Mouse (Mus musculus): Measurements from ENCODE around the gene Grcc10. TPM values are rescaled to one million over a fixed set of nuclear protein-coding genes. Genes with fewer than 3 reads are reported as not detected.
A peak's percentile ranks its signal among the peaks of the same experiment; 100 is the strongest.

Grcc10 gene
- polyA plus RNA-seq, 1 experiment from 2014 or later: 676 TPM

DNA sequence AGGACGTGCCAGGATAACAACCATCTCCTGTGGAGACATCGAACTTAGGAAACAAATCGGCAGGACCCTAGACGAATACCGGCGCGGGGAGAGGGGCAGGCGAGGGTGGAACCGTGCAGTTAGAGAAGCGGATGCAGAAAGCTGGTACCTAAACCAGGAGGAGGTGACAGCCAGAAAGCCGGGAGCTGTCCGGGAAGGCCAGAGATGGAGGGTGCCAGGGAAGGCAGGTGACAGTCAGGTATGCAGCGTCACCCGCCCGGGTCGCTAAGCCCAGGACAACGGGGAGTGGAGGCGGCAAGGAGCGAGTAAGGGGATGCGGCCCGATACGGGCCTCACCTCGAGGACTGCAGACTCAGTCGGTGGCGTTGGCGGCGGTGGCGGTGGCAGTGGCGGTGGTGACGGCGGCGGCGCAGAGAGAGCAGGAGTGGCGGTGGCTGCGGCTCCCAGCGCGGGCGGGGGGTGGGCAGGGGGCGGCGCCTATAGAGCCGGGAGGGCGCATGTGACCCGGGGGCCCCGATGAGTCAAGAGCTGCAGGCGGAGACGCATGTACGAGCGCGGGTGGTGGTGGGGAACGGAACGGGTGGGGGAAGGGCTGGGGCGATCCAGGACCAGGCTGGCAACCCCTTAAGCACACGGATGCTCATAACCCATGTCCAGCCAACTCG is 28.1 kb upstream of the Grcc10 start, which contains the start of gene Eno2:
Gene Eno2, minus strand, starts transcription at position 573 of the 665 bp plus-strand sequence.
- Histone ChIP-seq H3K9ac (replicated peaks) (peak within 1 kb of the TSS; percentile 66), H3K4me2 (replicated peaks) (peak within 1 kb of the TSS; percentile 90), H3K36me3 (no peaks in the 10 kb centered on the region), H3K27me3 (no peaks in the 10 kb centered on the region), H3K4me3 (peak within 1 kb of the TSS; percentile 61), H3K9me3 (no peaks in the 10 kb centered on the region), H3K4me1 (peaks cover 20% of the 10 kb centered on the region), H3K27ac (replicated peaks) (peak within 1 kb of the TSS; percentile 50)
- WGBS: under 1% methylated on average over 53 of the region's 54 CpGs
- peak; percentile 85 for ATAC-seq (replicated peaks)

DNA sequence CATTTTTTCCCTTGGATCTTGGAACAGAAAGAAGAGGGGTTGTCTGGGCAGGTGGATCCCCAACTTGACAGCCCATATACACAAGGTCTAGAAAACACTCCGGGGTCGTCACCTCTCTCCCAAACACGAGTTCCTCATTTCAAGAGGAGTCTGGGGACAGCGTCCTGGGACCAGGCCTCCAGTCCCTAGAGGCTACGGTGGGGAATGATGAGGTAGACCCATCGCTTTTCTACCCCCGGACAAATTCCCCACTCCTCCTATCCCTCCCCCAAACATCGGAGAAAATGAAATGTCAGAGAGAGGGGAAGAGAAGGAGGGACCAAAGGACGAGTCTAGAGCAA is 27.5 kb upstream of the Grcc10 start:
- Histone ChIP-seq H3K36me3 (no peaks in the 10 kb centered on the region), H3K9me3 (no peaks in the 10 kb centered on the region), H3K4me2 (replicated peaks) (peak overlapping the region; percentile 90), H3K4me1 (peaks cover 20% of the 10 kb centered on the region), H3K27ac (replicated peaks) (peak overlapping the region; percentile 50; the same call in 1 of the 2 replicates), H3K4me3 (peak overlapping the region; percentile 61), H3K9ac (replicated peaks) (peak overlapping the region; percentile 66), H3K27me3 (no peaks in the 10 kb centered on the region)
- ATAC-seq (replicated peaks): no peak; the same call in 1 of the 2 replicates
- WGBS: 7% methylated on average over 9 of the region's 9 CpGs

DNA sequence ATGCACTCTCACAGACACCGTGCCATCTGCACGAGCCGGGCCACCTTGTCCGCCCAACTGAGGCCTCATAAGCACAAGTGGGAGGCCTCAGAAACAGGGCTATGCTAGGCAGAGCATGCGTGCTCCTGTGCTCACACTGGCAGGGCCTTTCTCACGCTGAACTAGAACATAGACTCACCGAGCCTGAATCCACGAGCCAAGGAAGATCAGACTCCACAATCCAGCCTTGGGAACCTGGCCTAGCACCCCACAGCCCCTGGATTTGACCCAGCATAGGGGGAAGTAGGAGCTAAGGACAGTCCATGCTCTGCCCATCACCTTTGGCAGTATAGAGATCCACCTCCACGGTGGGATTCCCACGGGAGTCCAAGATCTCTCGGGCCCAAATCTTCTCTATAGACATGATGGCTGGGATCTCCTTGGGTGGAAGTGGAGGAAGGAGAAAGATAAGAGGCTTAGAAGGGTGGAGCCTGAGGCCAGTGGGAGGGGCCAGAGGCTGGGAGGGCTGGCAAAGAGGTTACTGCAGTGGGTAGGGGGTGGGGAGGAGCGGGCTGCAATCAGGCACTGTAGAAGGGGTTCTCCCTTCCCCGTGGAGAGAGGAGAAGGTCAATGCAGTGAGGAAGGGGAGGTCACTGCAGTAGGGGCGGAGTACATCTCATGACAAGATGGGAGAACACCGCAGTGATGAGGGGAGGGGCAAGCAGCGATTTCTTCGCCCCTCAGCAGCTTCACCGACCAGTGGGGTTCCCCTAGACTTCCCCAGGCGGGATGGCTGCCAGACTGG is 26.9 kb upstream of the Grcc10 start:
- ATAC-seq (replicated peaks): 0 out of 2 replicates have a peak, but pooled peaks have one; percentile 7
- Histone ChIP-seq H3K9me3 (no peaks in the 10 kb centered on the region), H3K4me2 (replicated peaks) (peak overlapping the region; percentile 90), H3K36me3 (no peaks in the 10 kb centered on the region), H3K27ac (replicated peaks) (no peak overlapping the region), H3K4me3 (peak overlapping the region; percentile 61), H3K27me3 (no peaks in the 10 kb centered on the region), H3K9ac (replicated peaks) (no peak overlapping the region), H3K4me1 (peaks cover 20% of the 10 kb centered on the region)
- WGBS: 22% methylated on average over 19 of the region's 19 CpGs

DNA sequence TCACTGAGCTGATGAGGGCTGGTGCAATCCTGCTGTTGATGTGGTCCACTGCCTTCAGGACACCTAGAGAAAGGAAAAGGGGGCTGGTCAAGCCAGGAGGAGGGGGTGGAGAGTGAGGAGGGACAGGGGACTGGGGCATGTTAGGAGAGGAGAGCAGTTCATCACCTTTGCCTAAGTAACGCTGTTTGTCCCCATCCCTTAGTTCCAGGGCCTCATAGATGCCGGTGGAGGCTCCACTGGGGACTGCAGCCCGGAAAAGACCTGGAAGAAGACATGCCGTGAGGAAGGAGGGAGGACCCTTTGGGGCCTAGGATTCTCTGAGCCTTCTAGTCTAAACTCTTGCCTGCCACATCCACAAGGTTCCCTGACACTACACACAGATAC is 26.4 kb upstream of the Grcc10 start:
- no peaks in the 10 kb centered on the region for H3K27me3 ChIP-seq
- H3K27ac ChIP-seq (replicated peaks): no peak overlapping the region
- no peak overlapping the region for H3K4me3 ChIP-seq
- ATAC-seq (replicated peaks): no peak
- 30% methylated on average over 4 of the region's 4 CpGs for WGBS
- peaks cover 20% of the 10 kb centered on the region for H3K4me1 ChIP-seq
- no peak overlapping the region for H3K9ac ChIP-seq (replicated peaks)
- H3K9me3 ChIP-seq: no peaks in the 10 kb centered on the region
- H3K4me2 ChIP-seq (replicated peaks): peak overlapping the region; percentile 90; the same call in 1 of the 2 replicates
- no peaks in the 10 kb centered on the region for H3K36me3 ChIP-seq

- ATAC-seq (replicated peaks): no peak
- H3K27ac ChIP-seq (replicated peaks): no peak overlapping the region
- H3K36me3 ChIP-seq: no peaks in the 10 kb centered on the region
- H3K4me2 ChIP-seq (replicated peaks): no peak overlapping the region
- WGBS: 90% methylated on average over 7 of the region's 7 CpGs
- no peak overlapping the region for H3K9ac ChIP-seq (replicated peaks)
- no peaks in the 10 kb centered on the region for H3K27me3 ChIP-seq
- H3K4me1 ChIP-seq: peaks cover 20% of the 10 kb centered on the region
- no peak overlapping the region for H3K4me3 ChIP-seq
- no peaks in the 10 kb centered on the region for H3K9me3 ChIP-seq
Measured at GRCm38 (mm10) chr6:124765951-124766350, 24.8 kb upstream of the Grcc10 start.

DNA sequence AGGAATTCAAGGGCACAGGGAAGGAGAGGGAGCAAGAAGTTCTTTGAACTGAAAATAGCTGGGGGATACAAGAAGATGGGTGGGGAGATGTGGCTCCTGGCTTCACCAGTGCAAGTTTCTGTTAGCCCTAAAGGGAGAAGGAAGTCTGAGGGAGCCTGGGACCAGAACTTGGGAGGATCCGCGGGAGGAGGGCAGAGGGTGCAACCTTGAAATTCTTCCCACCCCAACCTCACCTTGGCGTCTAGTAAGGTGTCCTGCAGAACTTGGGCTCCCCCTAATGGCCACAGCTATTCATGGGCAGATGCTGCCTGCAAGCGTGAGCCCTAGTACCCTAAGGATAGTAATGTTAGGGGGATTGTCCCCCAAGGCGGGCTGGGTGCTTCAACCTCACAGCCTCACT is 18.1 kb upstream of the Grcc10 start:
- Histone ChIP-seq H3K9ac (replicated peaks) (no peak overlapping the region), H3K36me3 (no peaks in the 10 kb centered on the region), H3K4me2 (replicated peaks) (no peak overlapping the region), H3K4me3 (no peak overlapping the region), H3K9me3 (no peaks in the 10 kb centered on the region), H3K4me1 (peaks cover 36% of the 10 kb centered on the region), H3K27me3 (no peaks in the 10 kb centered on the region), H3K27ac (replicated peaks) (peak overlapping the region; percentile 96)
- no peak for ATAC-seq (replicated peaks)
- WGBS: 0% methylated on average over 5 of the region's 5 CpGs

- no peaks in the 10 kb centered on the region for H3K9me3 ChIP-seq
- no peaks in the 10 kb centered on the region for H3K27me3 ChIP-seq
- H3K4me3 ChIP-seq: no peak overlapping the region
- H3K36me3 ChIP-seq: no peaks in the 10 kb centered on the region
- ATAC-seq (replicated peaks): no peak
- peak overlapping the region; percentile 96 for H3K27ac ChIP-seq (replicated peaks)
- 33% methylated on average over 2 of the region's 2 CpGs for WGBS
- no peak overlapping the region for H3K9ac ChIP-seq (replicated peaks)
- peaks cover 40% of the 10 kb centered on the region for H3K4me1 ChIP-seq
- no peak overlapping the region for H3K4me2 ChIP-seq (replicated peaks)
Measured at GRCm38 (mm10) chr6:124758849-124759232, 17.7 kb upstream of the Grcc10 start.

DNA sequence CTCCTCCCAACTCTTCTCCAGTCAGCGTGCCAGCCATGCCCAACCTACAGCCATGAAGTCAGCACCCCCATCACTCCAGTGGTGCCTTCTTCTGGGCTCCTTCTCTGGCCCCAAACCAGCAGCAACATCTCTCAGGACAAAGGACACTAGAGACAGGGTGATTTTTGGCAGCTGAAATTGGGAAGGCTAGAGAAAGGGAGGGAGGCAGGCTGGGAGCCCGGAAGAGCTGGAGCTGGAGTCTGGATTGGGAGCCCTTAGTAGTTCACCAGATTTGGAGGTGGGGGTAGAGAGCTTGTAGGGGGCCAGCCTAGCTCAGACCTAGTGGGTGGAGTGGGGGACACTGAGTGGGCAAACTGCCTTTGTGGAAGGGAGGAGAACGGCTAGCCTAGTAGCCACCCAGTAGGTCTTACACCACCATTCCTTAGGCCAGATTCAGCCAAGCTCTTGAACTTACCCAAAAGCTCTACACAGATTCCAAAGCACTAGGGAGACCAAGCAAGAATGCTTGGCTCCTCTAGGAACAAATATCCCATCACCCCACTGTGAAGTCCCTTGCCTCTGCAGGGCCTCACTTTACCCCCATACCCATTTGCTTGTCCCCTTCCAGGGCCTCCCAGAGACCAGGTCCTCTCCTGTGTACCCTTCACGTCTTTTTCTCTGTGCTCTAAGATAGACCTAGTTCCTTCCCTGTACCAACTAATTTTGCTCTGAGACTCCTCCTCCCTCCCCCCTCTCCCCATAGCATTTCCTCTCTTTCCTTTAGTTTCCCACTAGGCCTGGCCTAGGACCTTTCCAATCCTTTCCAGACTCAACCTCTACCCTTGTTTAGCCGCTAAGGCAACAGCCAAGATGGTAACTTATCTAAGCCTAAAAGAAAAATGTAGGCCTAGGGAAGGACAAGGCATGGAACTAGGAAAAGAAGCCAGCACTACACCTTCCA is 17.0 kb upstream of the Grcc10 start:
- Histone ChIP-seq H3K27ac (replicated peaks) (peak overlapping the region; percentile 96), H3K9me3 (no peaks in the 10 kb centered on the region), H3K4me3 (peak overlapping the region; percentile 65), H3K36me3 (no peaks in the 10 kb centered on the region), H3K9ac (replicated peaks) (peak overlapping the region; percentile 88), H3K27me3 (no peaks in the 10 kb centered on the region), H3K4me2 (replicated peaks) (peak overlapping the region; percentile 68), H3K4me1 (peaks cover 47% of the 10 kb centered on the region)
- ATAC-seq (replicated peaks): peak; percentile 15
- WGBS: 32% methylated on average over 5 of the region's 5 CpGs

DNA sequence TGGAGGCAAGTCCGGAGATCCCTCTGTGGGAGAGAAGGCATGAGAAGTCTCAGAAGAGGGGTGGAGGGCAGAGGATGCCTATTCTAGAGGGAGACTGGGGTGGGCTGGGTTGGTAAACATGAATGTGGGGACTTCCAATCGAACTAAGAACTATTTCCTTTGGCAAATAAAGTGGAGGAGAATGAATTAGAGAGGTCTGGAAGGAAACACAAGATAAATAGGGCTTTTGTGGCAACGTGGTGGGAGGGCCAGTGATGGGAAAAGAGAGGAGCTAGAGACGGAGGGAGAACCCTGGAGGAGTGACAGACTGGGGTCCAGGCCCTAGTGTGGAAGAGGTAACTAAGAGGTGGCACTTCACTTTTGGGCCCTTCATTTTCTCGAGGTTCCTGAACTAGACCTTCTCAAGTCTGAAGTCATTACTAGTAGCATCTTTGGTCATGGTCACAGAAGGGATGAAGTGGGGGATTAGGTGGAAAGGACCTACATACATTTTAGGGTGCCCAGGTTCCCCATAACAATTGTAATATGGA is 16.2 kb upstream of the Grcc10 start:
- ATAC-seq (replicated peaks): no peak
- H3K4me3 ChIP-seq: peak overlapping the region; percentile 65
- peaks cover 47% of the 10 kb centered on the region for H3K4me1 ChIP-seq
- H3K27ac ChIP-seq (replicated peaks): peak overlapping the region; percentile 96
- H3K9ac ChIP-seq (replicated peaks): peak overlapping the region; percentile 88
- no peaks in the 10 kb centered on the region for H3K27me3 ChIP-seq
- peak overlapping the region; percentile 68 for H3K4me2 ChIP-seq (replicated peaks)
- H3K36me3 ChIP-seq: no peaks in the 10 kb centered on the region
- no peaks in the 10 kb centered on the region for H3K9me3 ChIP-seq
- WGBS: under 1% methylated on average over 5 of the region's 5 CpGs

DNA sequence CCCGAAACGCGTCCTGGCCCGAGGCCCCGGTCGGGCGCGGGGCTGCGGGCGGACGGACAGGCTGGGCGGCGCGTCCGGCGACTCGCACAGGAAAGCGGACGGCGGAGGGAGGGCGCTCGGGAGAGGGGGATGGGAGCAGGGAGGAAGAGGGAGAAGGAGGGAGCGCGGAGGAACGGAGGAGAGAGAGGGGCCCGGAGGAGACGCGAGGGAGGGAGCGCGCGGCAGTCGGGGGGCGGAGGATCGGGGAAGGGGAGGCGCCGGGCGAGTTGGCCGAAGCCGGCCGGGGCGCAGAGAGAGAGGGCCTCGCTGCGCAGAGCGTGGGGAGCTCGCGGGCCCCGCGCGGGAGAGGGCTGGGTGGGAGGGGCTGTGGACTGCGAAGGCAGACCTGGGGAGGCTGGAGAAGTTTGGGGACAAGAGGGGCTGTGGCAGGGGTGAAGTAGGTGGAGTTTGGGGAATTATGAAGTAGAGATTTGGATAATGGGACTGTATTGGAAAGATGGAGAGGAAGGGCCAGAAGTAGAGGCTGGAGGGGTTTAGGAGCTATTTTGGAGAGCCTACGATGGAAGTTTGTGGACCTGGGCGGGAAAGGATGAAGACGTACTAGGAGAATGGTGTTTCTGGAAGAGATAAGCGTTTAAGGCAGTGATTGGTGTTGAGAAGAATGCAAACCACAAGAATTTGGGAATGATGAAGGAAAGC is 15.6 kb upstream of the Grcc10 start:
- peaks cover 47% of the 10 kb centered on the region for H3K4me1 ChIP-seq
- H3K4me3 ChIP-seq: peak overlapping the region; percentile 65
- H3K9ac ChIP-seq (replicated peaks): peak overlapping the region; percentile 88
- H3K4me2 ChIP-seq (replicated peaks): peak overlapping the region; percentile 68
- no peaks in the 10 kb centered on the region for H3K9me3 ChIP-seq
- no peaks in the 10 kb centered on the region for H3K36me3 ChIP-seq
- H3K27me3 ChIP-seq: no peaks in the 10 kb centered on the region
- under 1% methylated on average over 52 of the region's 54 CpGs for WGBS
- H3K27ac ChIP-seq (replicated peaks): peak overlapping the region; percentile 96
- peak; percentile 70 for ATAC-seq (replicated peaks)
